ENCODE assay signal across 24 mouse cellular contexts in genomic region chr5:95941562-95941961, GRCm38 (mm10). TPM values are rescaled to one million over a fixed set of nuclear protein-coding genes. Genes with fewer than 3 reads are reported as not detected.
DNase-seq lines count a peak whose midpoint lies in the region; ATAC-seq lines count a peak whose summit lies in the region.
"Had no signal": no experiment of that assay in that cellular context is flagged by ENCODE, and none has a peak within 500 bp of the region (broad histone marks: within the 10 kb centered on the region; RNA-seq: fewer than 3 reads in every experiment).

No protein-coding gene starts in this region.

- H3K4me1 ChIP-seq in embryonic facial prominence, embryonic 10.5 days, result peaks cover 20% of the 10 kb centered on the region
- H3K4me1 ChIP-seq: forebrain, embryonic 13.5 days; forebrain, embryonic 15.5 days had no signal

- ATAC-seq in frontal cortex, adult (ENCODE audit: low TSS enrichment), result peak; percentile 21
- no peak for ATAC-seq in megakaryocyte, adult 5-6 weeks (ENCODE audit: poor library complexity, severe bottlenecking)
- ATAC-seq: CD4-positive, CD25-positive, alpha-beta regulatory T cell, adult 4 months; forebrain, embryonic 13.5 days; forebrain, embryonic 15.5 days; forebrain, postnatal 0 days had no signal

- WGBS in embryonic facial prominence, embryonic 10.5 days, result 87% methylated on average over 7 of the region's 7 CpGs

- 0 out of 2 replicates have a peak overlapping the region, but pooled peaks have one; percentile 57 for H3K27ac ChIP-seq in embryonic facial prominence, embryonic 10.5 days (replicated peaks)
- H3K27ac ChIP-seq: embryonic facial prominence, embryonic 12.5 days; forebrain, embryonic 13.5 days; forebrain, embryonic 15.5 days had no signal

- H3K36me3 ChIP-seq in embryonic facial prominence, embryonic 10.5 days (replicated peaks), result no peaks in the 10 kb centered on the region
- H3K36me3 ChIP-seq: embryonic facial prominence, embryonic 12.5 days; forebrain, embryonic 15.5 days had no signal

- H3K27me3 ChIP-seq in embryonic facial prominence, embryonic 10.5 days (replicated peaks; ENCODE audit: low read depth, poor library complexity, severe bottlenecking), result no peaks in the 10 kb centered on the region
- H3K27me3 ChIP-seq: embryonic facial prominence, embryonic 12.5 days; forebrain, embryonic 13.5 days; forebrain, embryonic 15.5 days had no signal

- DNase-seq in frontal cortex, adult 2 months (ENCODE audit: extremely low spot score in 1 of 2, low spot score in 1 of 2), result no peak
- DNase-seq in layer of hippocampus, adult 9-11 months, result peak; percentile 64
- no peak for DNase-seq in layer of hippocampus, postnatal 25 days (ENCODE audit: extremely low spot score in 1 of 2, low spot score in 1 of 2)
- no peak for DNase-seq in embryonic facial prominence, embryonic 10.5 days (ENCODE audit: low spot score)
- DNase-seq: adrenal gland, adult 2 months; adrenal gland, postnatal 10 days; adrenal gland, postnatal 25 days; B cell, adult 2 months; cerebellum, adult 11-12 months; cerebellum, adult 2 months; cerebellum, adult 9-10 months; cerebellum, postnatal 14 days; cerebellum, postnatal 36 days; embryo, embryonic 11 days; forebrain, postnatal 0 days had no signal

- no peaks in the 10 kb centered on the region for H3K9me3 ChIP-seq in embryonic facial prominence, embryonic 10.5 days
- H3K9me3 ChIP-seq: embryonic facial prominence, embryonic 12.5 days; forebrain, embryonic 13.5 days; forebrain, embryonic 15.5 days had no signal

- H3K4me3 ChIP-seq in embryonic facial prominence, embryonic 10.5 days, result no peak overlapping the region
- H3K4me3 ChIP-seq: embryonic facial prominence, embryonic 12.5 days; forebrain, embryonic 13.5 days; forebrain, embryonic 15.5 days had no signal

RNA-seq across cellular contexts. Expression of gene Cxcl13, which starts 15.2 kb away (rescaled TPM):
- not detected in 2 replicates for polyA plus RNA-seq in frontal cortex, adult 2 months (2012; rRNA removed)
- not detected for total RNA-seq in layer of hippocampus, postnatal 25 days (2021)
- polyA plus RNA-seq in embryonic facial prominence, embryonic 10.5 days (2016; fragmentation: Nextera tagmentation; extraction: Ambion mirVana), result 4.7 and 6.2 TPM in 2 replicates
- not detected in 2 replicates for total RNA-seq in megakaryocyte, adult 5-6 weeks (2015)
- not detected in 2 replicates for total RNA-seq in megakaryocyte, adult 5-6 weeks (2017)
- total RNA-seq: adrenal gland, postnatal 25 days; common myeloid progenitor, adult 5-6 weeks; ES-E14; forebrain, postnatal 0 days; MEL had no signal
- polyA plus RNA-seq: adrenal gland, adult 2 months; CD4-positive, CD25-positive, alpha-beta regulatory T cell, adult 4 months; cerebellum, adult 2 months; forebrain, embryonic 13.5 days had no signal
